Mouse (Mus musculus) spleen, postnatal 0 days (tissue): ENCODE data around the gene Flrt3. TPM values are rescaled to one million over a fixed set of nuclear protein-coding genes. Genes with fewer than 3 reads are reported as not detected.

Source experiments
- polyA plus RNA-seq: library from polyadenylated mRNA; unstranded; fragments of >200 nt; fragmentation: Nextera tagmentation; extraction: Ambion mirVana; gene quantifications from 2 replicates; pipeline ENCODE4 v1.2.1, GENCODE M21; 2015

The Flrt3 gene
- 0.43 and 0.81 TPM in 2 replicates for polyA plus RNA-seq

GRCm38 (mm10) chr2:140670963-140671702 is at the start of gene Flrt3:
Flrt3 (minus strand) TSS chr2:140671469.

